Mouse (Mus musculus): ENCODE measurements around the gene Dgki. TPM values are rescaled to one million over a fixed set of nuclear protein-coding genes. Genes with fewer than 3 reads are reported as not detected.

Gene Dgki
- total and polyA plus RNA-seq, 3 experiments = not detected

DNA sequence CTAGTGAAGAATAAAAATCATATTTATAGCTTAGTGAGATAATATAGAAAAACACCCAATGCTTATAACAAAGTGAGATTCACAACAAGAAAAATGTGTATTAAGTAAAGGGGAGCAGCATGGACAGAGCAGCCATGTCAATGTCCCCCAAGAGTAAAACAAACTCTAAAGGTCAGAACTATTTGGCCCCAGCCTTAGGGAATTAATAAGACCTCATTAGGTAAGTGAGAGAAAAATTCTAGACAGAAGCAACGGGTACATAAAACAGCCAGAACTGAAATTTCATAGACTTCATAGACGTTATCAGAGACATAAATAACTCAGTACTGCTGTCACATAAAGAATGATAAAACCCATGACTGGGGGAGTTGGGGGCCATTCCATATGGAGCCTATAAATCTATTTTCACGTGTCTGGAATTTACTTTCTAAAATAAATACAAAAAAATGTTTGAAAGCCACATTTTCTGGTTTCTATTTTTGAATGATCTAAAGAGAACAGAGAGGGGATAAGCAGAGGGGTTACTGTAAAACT, 402.3 kb downstream of the Dgki start (continued):
- TF ChIP-seq ZKSCAN1 (IDR thresholded peaks at IDR 0.05; ENCODE audit: low read depth, low read length) = no peak
- no peak for TF ChIP-seq CHD2 (IDR thresholded peaks at IDR 0.05; ENCODE audit: low read length)

DNA sequence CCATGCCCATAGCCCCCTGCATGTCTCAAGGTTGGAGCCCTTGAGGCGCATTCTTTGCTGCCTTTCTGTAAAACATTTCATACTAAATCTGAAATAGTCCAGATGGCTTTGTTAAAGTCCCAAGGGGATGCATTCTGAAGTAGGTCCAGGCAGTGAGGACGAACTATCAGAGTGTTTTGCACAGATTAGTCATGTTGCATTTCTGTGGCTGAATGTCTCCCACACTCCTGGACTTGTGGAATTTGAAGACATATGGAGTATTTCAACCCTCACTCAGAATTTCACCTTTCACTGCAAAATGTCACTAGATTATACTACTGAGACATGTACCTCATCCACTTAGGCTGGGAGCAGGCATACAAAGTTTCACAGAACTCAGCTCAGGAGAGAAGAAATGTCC, 403.3 kb downstream of the Dgki start:
- DNase-seq (ENCODE audit: low read depth, low spot score) = no peak
- Histone ChIP-seq H3K27ac (ENCODE audit: control insufficient read depth, low read depth, low read length) (no peak overlapping the region), H3K9me3 (replicated peaks; ENCODE audit: insufficient read depth, low read length) (no peaks in the 10 kb centered on the region), H3K4me3 (ENCODE audit: control insufficient read depth in 1 of 2, insufficient read depth in 1 of 2, low read depth in 2 of 2, low read length in 2 of 2) (no peak overlapping the region), H3K36me3 (ENCODE audit: control insufficient read depth in 1 of 2, insufficient read depth in 2 of 2, low read length in 2 of 2) (no peaks in the 10 kb centered on the region), H3K79me2 (ENCODE audit: control insufficient read depth, insufficient read depth, low read length, poor library complexity) (no peaks in the 10 kb centered on the region), H3K4me1 (ENCODE audit: control insufficient read depth in 1 of 2, insufficient read depth in 2 of 2, low read length in 2 of 2) (no peaks in the 10 kb centered on the region), H3K9ac (ENCODE audit: control insufficient read depth, low read depth, low read length, poor library complexity, severe bottlenecking) (no peak overlapping the region), H3K27me3 (ENCODE audit: control insufficient read depth in 1 of 2, insufficient read depth in 2 of 2, low read length in 2 of 2) (no peaks in the 10 kb centered on the region)
- TF ChIP-seq ZKSCAN1 (IDR thresholded peaks at IDR 0.05; ENCODE audit: low read depth, low read length) (no peak), ELF1 (IDR thresholded peaks at IDR 0.05; ENCODE audit: low read depth, low read length) (no peak), UBTF (IDR thresholded peaks at IDR 0.05; ENCODE audit: borderline replicate concordance, insufficient read depth, low read depth, low read length) (no peak)

DNA sequence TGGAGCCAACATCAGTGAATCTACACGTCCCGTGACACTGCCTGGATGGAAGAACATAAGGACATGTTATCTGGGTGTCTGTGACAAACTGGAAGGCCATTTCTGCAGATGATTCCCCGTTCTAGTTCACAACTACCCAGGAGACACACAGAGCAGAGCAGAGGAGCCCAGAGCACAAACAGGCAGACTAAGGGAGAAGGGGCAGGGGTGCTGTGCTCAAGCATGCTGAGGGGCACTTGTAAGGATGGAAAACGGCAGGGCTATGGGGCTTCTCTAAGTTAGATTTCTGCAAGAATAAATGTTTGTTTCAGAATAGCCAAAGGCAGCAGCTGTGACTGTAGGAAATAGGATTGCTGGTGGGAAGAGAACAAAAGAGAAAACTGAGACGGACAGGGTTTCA, 408.2 kb downstream of the Dgki start:
- DNase-seq (ENCODE audit: low read depth, low spot score) = no peak
- H3K79me2 ChIP-seq (ENCODE audit: control insufficient read depth, insufficient read depth, low read length, poor library complexity) = no peaks in the 10 kb centered on the region
- TF ChIP-seq NRF1 (IDR thresholded peaks at IDR 0.05; ENCODE audit: insufficient read depth, low read depth, low read length, poor library complexity, severe bottlenecking) = no peak
- no peak for TF ChIP-seq GABPA (IDR thresholded peaks at IDR 0.05; ENCODE audit: low read depth, low read length)
- no peak for TF ChIP-seq ZKSCAN1 (IDR thresholded peaks at IDR 0.05; ENCODE audit: low read depth, low read length)
- no peak for TF ChIP-seq POLR2AphosphoS5 (IDR thresholded peaks at IDR 0.05; ENCODE audit: borderline replicate concordance, low read depth, low read length)
- TF ChIP-seq RAD21 (IDR thresholded peaks at IDR 0.05; ENCODE audit: low read depth, low read length) = no peak
- no peak for TF ChIP-seq HCFC1 (IDR thresholded peaks at IDR 0.05; ENCODE audit: low read depth, low read length)
- TF ChIP-seq ZC3H11A (IDR thresholded peaks at IDR 0.05; ENCODE audit: low read depth, low read length) = no peak
- TF ChIP-seq TBP (IDR thresholded peaks at IDR 0.05; ENCODE audit: low read depth, low read length) = no peak
- TF ChIP-seq ETS1 (IDR thresholded peaks at IDR 0.05; ENCODE audit: low read depth, low read length) = no peak
- TF ChIP-seq MAX (IDR thresholded peaks at IDR 0.05; ENCODE audit: low read length) = no peak
- no peak for TF ChIP-seq NELFE (IDR thresholded peaks at IDR 0.05; ENCODE audit: low read depth, low read length)
- TF ChIP-seq KAT2A (conservative IDR thresholded peaks at IDR 0.05; ENCODE audit: low read depth, low read length) = no peak
- TF ChIP-seq MXI1 (IDR thresholded peaks at IDR 0.05; ENCODE audit: low read depth, low read length) = no peak
- TF ChIP-seq E2F4 (IDR thresholded peaks at IDR 0.05; ENCODE audit: borderline replicate concordance, low read depth, low read length) = no peak
- TF ChIP-seq JUND (IDR thresholded peaks at IDR 0.05; ENCODE audit: low read depth, low read length) = no peak
- no peak for TF ChIP-seq ZNF384 (IDR thresholded peaks at IDR 0.05; ENCODE audit: low read depth, low read length)
- TF ChIP-seq SMC3 (IDR thresholded peaks at IDR 0.05; ENCODE audit: low read depth, low read length) = no peak
- TF ChIP-seq MAZ (IDR thresholded peaks at IDR 0.05; ENCODE audit: low read depth, low read length) = no peak
- no peak for TF ChIP-seq CHD2 (IDR thresholded peaks at IDR 0.05; ENCODE audit: low read length)

More for the DNA sequence above, 408.2 kb downstream of the Dgki start:
- Histone ChIP-seq H3K9ac (ENCODE audit: control insufficient read depth, low read depth, low read length, poor library complexity, severe bottlenecking) (no peak overlapping the region), H3K9me3 (replicated peaks; ENCODE audit: insufficient read depth, low read length) (no peaks in the 10 kb centered on the region), H3K4me3 (ENCODE audit: control insufficient read depth in 1 of 2, insufficient read depth in 1 of 2, low read depth in 2 of 2, low read length in 2 of 2) (no peak overlapping the region), H3K36me3 (ENCODE audit: control insufficient read depth in 1 of 2, insufficient read depth in 2 of 2, low read length in 2 of 2) (no peaks in the 10 kb centered on the region), H3K27ac (ENCODE audit: control insufficient read depth, low read depth, low read length) (no peak overlapping the region), H3K4me1 (ENCODE audit: control insufficient read depth in 1 of 2, insufficient read depth in 2 of 2, low read length in 2 of 2) (no peaks in the 10 kb centered on the region), H3K27me3 (ENCODE audit: control insufficient read depth in 1 of 2, insufficient read depth in 2 of 2, low read length in 2 of 2) (no peaks in the 10 kb centered on the region)
